Mouse (Mus musculus): Measurements from ENCODE around the gene Nsun2. TPM values are rescaled to one million over a fixed set of nuclear protein-coding genes. Genes with fewer than 3 reads are reported as not detected.

Gene Nsun2
- polyA plus RNA-seq, 1 experiment from 2014 or later: 131 TPM

GRCm38 (mm10) chr13:69545019-69545418 lies 11.5 kb downstream of the Nsun2 start:
- Histone ChIP-seq H3K4me3 (ENCODE audit: low read length) (no peak overlapping the region), H3K4me2 (replicated peaks; ENCODE audit: low read depth, low read length) (no peak overlapping the region), H3K4me1 (ENCODE audit: insufficient read depth, low read length) (peaks cover 20% of the 10 kb centered on the region), H3K9ac (replicated peaks; ENCODE audit: low read length) (no peak overlapping the region), H3K27me3 (ENCODE audit: insufficient read depth, low read length) (no peaks in the 10 kb centered on the region), H3K36me3 (ENCODE audit: insufficient read depth, low read length) (no peaks in the 10 kb centered on the region), H3K9me3 (ENCODE audit: low read length) (no peaks in the 10 kb centered on the region), H3K27ac (ENCODE audit: low read length) (no peak overlapping the region)
- WGBS: 33% methylated on average over 3 of the region's 3 CpGs
- ATAC-seq (ENCODE audit: low FRiP score, low TSS enrichment): no peak; the same call in 1 of the 2 replicates

- H3K4me1 ChIP-seq (ENCODE audit: insufficient read depth, low read length): peaks cover 10% of the 10 kb centered on the region
- no peak for ATAC-seq (ENCODE audit: low FRiP score, low TSS enrichment)
- H3K9me3 ChIP-seq (ENCODE audit: low read length): no peaks in the 10 kb centered on the region
- 73% methylated on average over 16 of the region's 16 CpGs for WGBS
- H3K4me2 ChIP-seq (replicated peaks; ENCODE audit: low read depth, low read length): no peak overlapping the region
- H3K4me3 ChIP-seq (ENCODE audit: low read length): no peak overlapping the region
- no peak overlapping the region for H3K27ac ChIP-seq (ENCODE audit: low read length)
- H3K36me3 ChIP-seq (ENCODE audit: insufficient read depth, low read length): no peaks in the 10 kb centered on the region
- no peaks in the 10 kb centered on the region for H3K27me3 ChIP-seq (ENCODE audit: insufficient read depth, low read length)
- no peak overlapping the region for H3K9ac ChIP-seq (replicated peaks; ENCODE audit: low read length)
Observed at GRCm38 (mm10) chr13:69547488-69548180, 14.1 kb downstream of the Nsun2 start.

GRCm38 (mm10) chr13:69549980-69550379 lies 16.4 kb downstream of the Nsun2 start:
- no peak for ATAC-seq (ENCODE audit: low FRiP score, low TSS enrichment)
- H3K27me3 ChIP-seq (ENCODE audit: insufficient read depth, low read length): no peaks in the 10 kb centered on the region
- H3K27ac ChIP-seq (ENCODE audit: low read length): no peak overlapping the region
- no peak overlapping the region for H3K9ac ChIP-seq (replicated peaks; ENCODE audit: low read length)
- no peaks in the 10 kb centered on the region for H3K4me1 ChIP-seq (ENCODE audit: insufficient read depth, low read length)
- no peaks in the 10 kb centered on the region for H3K36me3 ChIP-seq (ENCODE audit: insufficient read depth, low read length)
- no peak overlapping the region for H3K4me2 ChIP-seq (replicated peaks; ENCODE audit: low read depth, low read length)
- H3K4me3 ChIP-seq (ENCODE audit: low read length): no peak overlapping the region
- 51% methylated on average over 8 of the region's 8 CpGs for WGBS
- H3K9me3 ChIP-seq (ENCODE audit: low read length): no peaks in the 10 kb centered on the region

GRCm38 (mm10) chr13:69550831-69551230 lies 17.3 kb downstream of the Nsun2 start:
- Histone ChIP-seq H3K4me1 (ENCODE audit: insufficient read depth, low read length) (no peaks in the 10 kb centered on the region), H3K9me3 (ENCODE audit: low read length) (no peaks in the 10 kb centered on the region), H3K36me3 (ENCODE audit: insufficient read depth, low read length) (no peaks in the 10 kb centered on the region), H3K9ac (replicated peaks; ENCODE audit: low read length) (no peak overlapping the region), H3K27me3 (ENCODE audit: insufficient read depth, low read length) (no peaks in the 10 kb centered on the region), H3K4me2 (replicated peaks; ENCODE audit: low read depth, low read length) (no peak overlapping the region), H3K4me3 (ENCODE audit: low read length) (no peak overlapping the region), H3K27ac (ENCODE audit: low read length) (no peak overlapping the region)
- 86% methylated on average over 2 of the region's 2 CpGs for WGBS
- no peak for ATAC-seq (ENCODE audit: low FRiP score, low TSS enrichment)

GRCm38 (mm10) chr13:69553024-69553423 lies 19.5 kb downstream of the Nsun2 start:
- Histone ChIP-seq H3K27me3 (ENCODE audit: insufficient read depth, low read length) (no peaks in the 10 kb centered on the region), H3K4me2 (replicated peaks; ENCODE audit: low read depth, low read length) (no peak overlapping the region), H3K9me3 (ENCODE audit: low read length) (no peaks in the 10 kb centered on the region), H3K4me1 (ENCODE audit: insufficient read depth, low read length) (no peaks in the 10 kb centered on the region), H3K4me3 (ENCODE audit: low read length) (no peak overlapping the region), H3K36me3 (ENCODE audit: insufficient read depth, low read length) (no peaks in the 10 kb centered on the region), H3K27ac (ENCODE audit: low read length) (no peak overlapping the region), H3K9ac (replicated peaks; ENCODE audit: low read length) (no peak overlapping the region)
- 17% methylated on average over 5 of the region's 5 CpGs for WGBS
- ATAC-seq (ENCODE audit: low FRiP score, low TSS enrichment): no peak

GRCm38 (mm10) chr13:69554255-69554654 lies 20.7 kb downstream of the Nsun2 start:
- H3K9me3 ChIP-seq (ENCODE audit: low read length): no peaks in the 10 kb centered on the region
- WGBS: 77% methylated on average over 9 of the region's 9 CpGs
- no peak overlapping the region for H3K4me2 ChIP-seq (replicated peaks; ENCODE audit: low read depth, low read length)
- no peaks in the 10 kb centered on the region for H3K36me3 ChIP-seq (ENCODE audit: insufficient read depth, low read length)
- no peak overlapping the region for H3K27ac ChIP-seq (ENCODE audit: low read length)
- no peaks in the 10 kb centered on the region for H3K4me1 ChIP-seq (ENCODE audit: insufficient read depth, low read length)
- no peaks in the 10 kb centered on the region for H3K27me3 ChIP-seq (ENCODE audit: insufficient read depth, low read length)
- H3K9ac ChIP-seq (replicated peaks; ENCODE audit: low read length): no peak overlapping the region
- H3K4me3 ChIP-seq (ENCODE audit: low read length): no peak overlapping the region
- no peak for ATAC-seq (ENCODE audit: low FRiP score, low TSS enrichment)

- Histone ChIP-seq H3K27ac (ENCODE audit: low read length) (no peak overlapping the region), H3K9ac (replicated peaks; ENCODE audit: low read length) (no peak overlapping the region), H3K27me3 (ENCODE audit: insufficient read depth, low read length) (no peaks in the 10 kb centered on the region), H3K4me2 (replicated peaks; ENCODE audit: low read depth, low read length) (no peak overlapping the region), H3K4me1 (ENCODE audit: insufficient read depth, low read length) (no peaks in the 10 kb centered on the region), H3K36me3 (ENCODE audit: insufficient read depth, low read length) (no peaks in the 10 kb centered on the region), H3K9me3 (ENCODE audit: low read length) (no peaks in the 10 kb centered on the region), H3K4me3 (ENCODE audit: low read length) (no peak overlapping the region)
- WGBS: 24% methylated on average over 8 of the region's 8 CpGs
- ATAC-seq (ENCODE audit: low FRiP score, low TSS enrichment): no peak
Observed at GRCm38 (mm10) chr13:69555045-69555444, 21.5 kb downstream of the Nsun2 start.

GRCm38 (mm10) chr13:69555957-69556482 lies 22.5 kb downstream of the Nsun2 start:
- Histone ChIP-seq H3K9ac (replicated peaks; ENCODE audit: low read length) (no peak overlapping the region), H3K4me3 (ENCODE audit: low read length) (no peak overlapping the region), H3K4me2 (replicated peaks; ENCODE audit: low read depth, low read length) (no peak overlapping the region), H3K36me3 (ENCODE audit: insufficient read depth, low read length) (no peaks in the 10 kb centered on the region), H3K27ac (ENCODE audit: low read length) (no peak overlapping the region), H3K4me1 (ENCODE audit: insufficient read depth, low read length) (no peaks in the 10 kb centered on the region), H3K9me3 (ENCODE audit: low read length) (no peaks in the 10 kb centered on the region), H3K27me3 (ENCODE audit: insufficient read depth, low read length) (no peaks in the 10 kb centered on the region)
- ATAC-seq (ENCODE audit: low FRiP score, low TSS enrichment): no peak
- WGBS: 82% methylated on average over 6 of the region's 6 CpGs

- no peaks in the 10 kb centered on the region for H3K4me1 ChIP-seq (ENCODE audit: insufficient read depth, low read length)
- H3K27ac ChIP-seq (ENCODE audit: low read length): no peak overlapping the region
- H3K4me2 ChIP-seq (replicated peaks; ENCODE audit: low read depth, low read length): no peak overlapping the region
- H3K4me3 ChIP-seq (ENCODE audit: low read length): no peak overlapping the region
- no peaks in the 10 kb centered on the region for H3K36me3 ChIP-seq (ENCODE audit: insufficient read depth, low read length)
- ATAC-seq (ENCODE audit: low FRiP score, low TSS enrichment): no peak
- no peak overlapping the region for H3K9ac ChIP-seq (replicated peaks; ENCODE audit: low read length)
- H3K9me3 ChIP-seq (ENCODE audit: low read length): no peaks in the 10 kb centered on the region
- no peaks in the 10 kb centered on the region for H3K27me3 ChIP-seq (ENCODE audit: insufficient read depth, low read length)
Observed at GRCm38 (mm10) chr13:69556728-69557127, 23.2 kb downstream of the Nsun2 start.

GRCm38 (mm10) chr13:69558098-69558660 lies 24.6 kb downstream of the Nsun2 start:
- H3K27me3 ChIP-seq (ENCODE audit: insufficient read depth, low read length): no peaks in the 10 kb centered on the region
- 76% methylated on average over 6 of the region's 6 CpGs for WGBS
- no peak overlapping the region for H3K4me3 ChIP-seq (ENCODE audit: low read length)
- H3K27ac ChIP-seq (ENCODE audit: low read length): no peak overlapping the region
- H3K4me2 ChIP-seq (replicated peaks; ENCODE audit: low read depth, low read length): no peak overlapping the region
- H3K4me1 ChIP-seq (ENCODE audit: insufficient read depth, low read length): 0 out of 2 replicates have a peak, but pooled peaks cover 5% of the 10 kb centered on the region
- no peaks in the 10 kb centered on the region for H3K9me3 ChIP-seq (ENCODE audit: low read length)
- no peak for ATAC-seq (ENCODE audit: low FRiP score, low TSS enrichment)
- no peaks in the 10 kb centered on the region for H3K36me3 ChIP-seq (ENCODE audit: insufficient read depth, low read length)
- H3K9ac ChIP-seq (replicated peaks; ENCODE audit: low read length): no peak overlapping the region
